Mouse (Mus musculus) subcutaneous adipose tissue, adult 2 months (tissue): Measurements from ENCODE around the gene Rad51d. TPM values are rescaled to one million over a fixed set of nuclear protein-coding genes. Genes with fewer than 3 reads are reported as not detected.

Experiments
- polyA plus RNA-seq: library from polyadenylated mRNA; depleted of rRNA; stranded (reverse); fragments of >200 nt; gene quantifications from 2 replicates; pipeline ENCODE4 v1.2.3, GENCODE M21; 2012; ENCODE audit warnings: low replicate concordance; rRNA removed

Gene Rad51d
- polyA plus RNA-seq = 21.9 and 36.2 TPM in 2 replicates

GRCm38 (mm10) chr11:82890342-82890762 is at the start of gene Rad51d:
Rad51d (minus strand) TSS chr11:82890614.

GRCm38 (mm10) chr11:82910250-82910649 is 19.8 kb upstream of the Rad51d start, which contains the start of gene Unc45b:
Unc45b (plus strand) TSS chr11:82910550.

GRCm38 (mm10) chr11:82907651-82908607 is 17.5 kb upstream of the Rad51d start, which contains the start of gene Nle1:
Nle1 (minus strand) TSS chr11:82908411.

GRCm38 (mm10) chr11:82891936-82892335 is 1.5 kb upstream of the Rad51d start, which contains the start of gene Fndc8:
Fndc8 (plus strand) TSS chr11:82892124.

GRCm38 (mm10) chr11:82871031-82871446 is 19.4 kb downstream of the Rad51d start, which contains the start of gene Rffl:
Rffl (minus strand) TSS chr11:82871210.

Other genes starting within 250 kb of the Rad51d start
- gene Cct6b, start 126.3 kb downstream of the Rad51d start, polyA plus RNA-seq = 0.27 and 0.31 TPM in 2 replicates
- 3.5 and 7.7 TPM in 2 replicates for gene Zfp830, start 126.3 kb downstream of the Rad51d start, polyA plus RNA-seq
- gene Lig3, start 109.5 kb downstream of the Rad51d start, polyA plus RNA-seq = 12.0 and 35.2 TPM in 2 replicates
- gene Rffl, start 19.4 kb downstream of the Rad51d start, polyA plus RNA-seq = 12.6 and 19.7 TPM in 2 replicates
- 1.0 and 4.9 TPM in 2 replicates for gene Fndc8, start 1.5 kb upstream of the Rad51d start, polyA plus RNA-seq
- gene Nle1, start 17.8 kb upstream of the Rad51d start, polyA plus RNA-seq = 23.3 and 60.5 TPM in 2 replicates
- gene Unc45b, start 19.9 kb upstream of the Rad51d start, polyA plus RNA-seq = 11.4 and 20.0 TPM in 2 replicates
- gene Slfn5, start 60.7 kb upstream of the Rad51d start, polyA plus RNA-seq = 23.4 and 39.9 TPM in 2 replicates
- 0.95 and 3.2 TPM in 2 replicates for gene Slfn9, start 101.2 kb upstream of the Rad51d start, polyA plus RNA-seq
- gene Slfn8, start 130.2 kb upstream of the Rad51d start, polyA plus RNA-seq = 0.40 and 1.5 TPM in 2 replicates
- gene Slfn2, start 174.5 kb upstream of the Rad51d start, polyA plus RNA-seq = 7.2 and 12.0 TPM in 2 replicates
- 0.59 and 1.6 TPM in 2 replicates for gene Slfn1, start 226.2 kb upstream of the Rad51d start, polyA plus RNA-seq